Mouse (Mus musculus) B cell, adult (primary cell): ENCODE results near the gene Dnali1. TPM values are rescaled to one million over a fixed set of nuclear protein-coding genes. Genes with fewer than 3 reads are reported as not detected.

Experiments used
- total RNA-seq: library from RNA; stranded (reverse); gene quantifications from 4 replicates; pipeline ENCODE4 v1.2.4, GENCODE M21; 2023; ENCODE audit not compliant: inconsistent age

The Dnali1 gene
- total RNA-seq: not detected in 4 replicates

GRCm38 (mm10) chr4:125065517-125066307 is at the start of gene Dnali1:
Dnali1 (minus strand) TSS chr4:125065703.

GRCm38 (mm10) chr4:125084403-125085345 is 19.2 kb upstream of the Dnali1 start, which contains the start of gene Meaf6:
Meaf6 (plus strand) TSS chr4:125085134.

GRCm38 (mm10) chr4:125066490-125067370 is 1.2 kb upstream of the Dnali1 start, which contains the start of gene Snip1:
Snip1 (plus strand) TSS chr4:125066672.

GRCm38 (mm10) chr4:125015806-125016635 is 49.5 kb downstream of the Dnali1 start, which contains the start of gene Gnl2:
Gnl2 (plus strand) TSS chr4:125016585.

Other genes with a start within 250 kb of the Dnali1 start
- gene Yrdc, start 215.0 kb downstream of the Dnali1 start, total RNA-seq: 113 to 137 TPM (median 121 TPM) in 4 replicates
- 14.3 to 15.5 TPM (median 14.7 TPM) in 4 replicates for gene 1110065P20Rik, start 214.5 kb downstream of the Dnali1 start, total RNA-seq
- 0.30 to 0.77 TPM (median 0.50 TPM) in 4 replicates for gene Maneal, start 203.5 kb downstream of the Dnali1 start, total RNA-seq
- not detected in 4 replicates for gene Epha10, start 184.8 kb downstream of the Dnali1 start, total RNA-seq
- 17.5 to 25.3 TPM (median 22.7 TPM) in 4 replicates for gene 9930104L06Rik, start 128.7 kb downstream of the Dnali1 start, total RNA-seq
- gene Cdca8, start 126.4 kb downstream of the Dnali1 start, total RNA-seq: 3.5 to 4.1 TPM (median 3.6 TPM) in 4 replicates
- 1.4 TPM in 1 of 4 replicates, not detected in the others for gene Rspo1, start 79.3 kb downstream of the Dnali1 start, total RNA-seq
- 79.5 to 103 TPM (median 95.9 TPM) in 4 replicates for gene Gnl2, start 49.1 kb downstream of the Dnali1 start, total RNA-seq
- gene Snip1, start 969 bp upstream of the Dnali1 start, total RNA-seq: 30.5 to 35.7 TPM (median 33.9 TPM) in 4 replicates
- gene Meaf6, start 19.4 kb upstream of the Dnali1 start, total RNA-seq: 42.2 to 53.4 TPM (median 51.3 TPM) in 4 replicates
- 293 to 323 TPM (median 314 TPM) in 4 replicates for gene Zc3h12a, start 62.1 kb upstream of the Dnali1 start, total RNA-seq